Mouse (Mus musculus) erythroblast, embryonic 14.5 days (primary cell): ENCODE measurements around the gene Zfp467. TPM values are rescaled to one million over a fixed set of nuclear protein-coding genes. Genes with fewer than 3 reads are reported as not detected.

Source experiments
- H3K27me3 ChIP-seq: 2 replicates; pipeline ENCODE4 v1.6.1; 2012; ENCODE audit warnings: inconsistent platforms; ENCODE audit not compliant: control insufficient read depth
- H3K36me3 ChIP-seq: 2 replicates; pipeline ENCODE4 v1.6.1; 2012; ENCODE audit warnings: mild to moderate bottlenecking, inconsistent platforms; ENCODE audit not compliant: control insufficient read depth
- H3K4me1 ChIP-seq: 2 replicates; pipeline ENCODE4 v1.6.1; 2012; ENCODE audit warnings: inconsistent platforms; ENCODE audit not compliant: control insufficient read depth
- H3K4me3 ChIP-seq: replicated peaks from 2 replicates; pipeline ENCODE3; 2012; ENCODE audit warnings: moderate library complexity, mild to moderate bottlenecking, inconsistent platforms
- H3K9me3 ChIP-seq: 2 replicates; pipeline ENCODE4 v1.6.1; 2012; ENCODE audit warnings: low read length, inconsistent platforms, mixed read lengths; ENCODE audit not compliant: control insufficient read depth
- GATA1 ChIP-seq: IDR thresholded peaks from 2 replicates; pipeline ENCODE4 v1.6.1; 2012; ENCODE audit warnings: low read length, inconsistent platforms, mixed read lengths
- TAL1 ChIP-seq: IDR thresholded peaks from 3 replicates; pipeline ENCODE4 v1.6.1; 2012; ENCODE audit warnings: low read length, inconsistent platforms, mixed read lengths
- polyA plus RNA-seq: library from polyadenylated mRNA; stranded (reverse); fragments of >175 nt; gene quantifications from 2 replicates; pipeline ENCODE4 v1.2.3, GENCODE M21; 2012

Gene Zfp467
- polyA plus RNA-seq, 1 experiment = 0.07 TPM

DNA sequence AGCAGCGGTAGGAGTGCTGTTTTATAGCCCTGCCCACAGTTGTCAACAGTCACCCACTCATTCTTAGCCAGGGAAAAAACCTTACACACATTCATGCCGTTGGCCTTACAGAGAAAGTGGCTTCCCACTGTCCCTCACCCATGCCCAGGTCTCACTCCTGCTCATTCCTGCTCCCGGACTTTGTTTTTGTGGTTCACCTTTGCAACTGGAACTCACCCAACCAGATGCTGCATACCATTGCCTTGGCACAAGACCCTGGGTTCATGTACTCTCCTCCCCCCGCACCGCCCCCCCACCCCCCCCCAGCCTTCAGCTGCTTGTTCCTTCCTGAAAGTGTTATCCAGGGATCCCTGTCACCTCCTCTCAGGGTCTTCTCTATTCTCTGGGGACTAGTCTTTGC lies 10.5 kb downstream of the Zfp467 start:
- Histone ChIP-seq H3K4me3 (no peak overlapping the region), H3K4me1 (no peaks in the 10 kb centered on the region), H3K36me3 (peaks cover 6% of the 10 kb centered on the region; the same call in 1 of the 2 replicates), H3K9me3 (peaks cover 10% of the 10 kb centered on the region), H3K27me3 (peaks cover 12% of the 10 kb centered on the region; the same call in 1 of the 2 replicates)
- TF ChIP-seq GATA1 (no peak), TAL1 (no peak)

DNA sequence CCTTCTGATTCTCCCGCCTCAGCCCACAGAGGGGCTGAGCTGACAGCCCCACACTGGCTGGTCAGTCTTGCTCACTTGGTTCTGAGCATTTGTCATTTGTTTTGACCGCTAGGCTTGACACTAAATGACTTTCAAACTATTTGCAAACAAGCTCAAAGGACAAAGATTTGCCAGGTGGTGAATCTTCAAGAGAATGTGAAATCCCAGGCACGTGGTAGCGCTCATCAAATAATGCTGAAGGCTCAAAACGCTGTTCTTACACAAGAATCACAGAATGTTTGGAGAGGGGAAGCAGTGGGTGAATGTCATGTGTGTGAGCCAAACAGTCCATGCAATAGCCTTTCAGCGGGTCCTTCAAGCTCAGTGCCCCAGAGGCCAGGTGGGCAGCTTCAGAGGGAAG lies 11.0 kb downstream of the Zfp467 start:
- Histone ChIP-seq H3K9me3 (peaks cover 10% of the 10 kb centered on the region), H3K27me3 (peaks cover 12% of the 10 kb centered on the region; the same call in 1 of the 2 replicates), H3K4me3 (no peak overlapping the region), H3K36me3 (peaks cover 6% of the 10 kb centered on the region; the same call in 1 of the 2 replicates), H3K4me1 (no peaks in the 10 kb centered on the region)
- TF ChIP-seq GATA1 = no peak
- no peak for TF ChIP-seq TAL1

DNA sequence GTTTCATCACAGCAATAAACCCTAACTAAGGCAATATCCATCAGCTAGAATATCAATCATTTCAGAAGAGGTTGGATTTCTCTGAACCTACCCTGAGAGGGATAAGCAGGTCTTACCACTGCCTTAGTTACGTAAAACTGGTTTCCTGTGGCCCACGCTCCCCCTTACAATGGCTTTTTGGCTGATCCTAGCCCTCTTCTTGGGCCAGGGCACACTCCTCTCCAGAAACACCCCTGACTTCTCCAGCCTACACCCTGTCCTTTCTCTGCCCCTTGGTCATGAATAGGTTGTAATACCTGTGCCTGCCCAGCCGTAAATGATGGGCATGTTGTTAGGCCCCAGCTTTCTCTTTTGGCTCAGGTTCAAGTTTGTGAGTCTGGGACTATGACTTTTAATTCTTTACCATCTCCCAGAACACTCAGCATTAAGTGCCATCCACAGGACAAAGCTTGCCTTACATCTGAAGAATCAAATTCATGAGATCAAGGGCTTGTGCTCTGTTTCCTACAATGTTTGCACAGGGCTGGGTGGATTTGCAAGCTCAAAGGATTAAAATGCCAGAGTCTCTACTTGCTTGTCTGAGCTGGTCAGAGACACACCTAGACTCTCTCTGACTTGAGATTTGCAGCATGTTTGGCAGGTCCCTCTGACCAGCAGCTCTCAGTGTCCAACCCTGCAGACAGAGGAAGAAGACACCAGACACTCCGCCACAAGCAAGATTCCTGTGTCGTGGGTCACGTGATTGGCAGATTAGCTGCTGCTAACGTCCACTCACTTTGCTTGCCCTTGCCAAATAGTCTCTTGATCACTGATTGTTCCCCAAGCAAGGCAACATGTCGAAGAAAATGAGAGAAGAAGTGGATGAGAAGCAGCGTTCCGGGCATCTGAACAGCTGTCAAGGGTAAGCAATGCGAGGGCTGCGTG lies 12.5 kb downstream of the Zfp467 start:
- no peak overlapping the region for H3K4me3 ChIP-seq
- peaks cover under 1% of the 10 kb centered on the region; the same call in 1 of the 2 replicates for H3K9me3 ChIP-seq
- H3K4me1 ChIP-seq = no peaks in the 10 kb centered on the region
- TF ChIP-seq GATA1 = no peak
- no peak for TF ChIP-seq TAL1
- no peaks in the 10 kb centered on the region; the same call in 1 of the 2 replicates for H3K36me3 ChIP-seq
- peaks cover 3% of the 10 kb centered on the region; the same call in 1 of the 2 replicates for H3K27me3 ChIP-seq

DNA sequence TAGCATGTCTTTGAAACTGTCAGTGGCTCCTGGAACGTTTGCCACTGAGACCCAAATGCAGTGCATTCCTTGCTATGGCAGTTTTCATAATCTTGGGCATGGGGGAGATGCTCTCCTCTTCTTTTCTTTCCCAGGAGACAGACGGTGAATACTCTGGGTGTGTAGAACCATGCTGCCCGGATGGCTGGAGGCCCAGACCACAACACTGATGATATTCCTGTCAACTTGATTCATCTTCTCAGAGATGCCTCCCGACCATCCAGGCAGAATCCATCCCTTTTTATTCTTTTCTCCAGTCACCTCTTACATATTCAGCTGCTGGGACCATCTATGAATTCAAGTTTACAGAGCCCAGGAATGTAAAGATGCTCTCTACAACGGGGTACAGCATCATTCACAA lies 14.9 kb downstream of the Zfp467 start:
- Histone ChIP-seq H3K4me1 (no peaks in the 10 kb centered on the region), H3K27me3 (no peaks in the 10 kb centered on the region), H3K4me3 (no peak overlapping the region), H3K9me3 (no peaks in the 10 kb centered on the region), H3K36me3 (no peaks in the 10 kb centered on the region)
- no peak for TF ChIP-seq GATA1
- TF ChIP-seq TAL1 = no peak

DNA sequence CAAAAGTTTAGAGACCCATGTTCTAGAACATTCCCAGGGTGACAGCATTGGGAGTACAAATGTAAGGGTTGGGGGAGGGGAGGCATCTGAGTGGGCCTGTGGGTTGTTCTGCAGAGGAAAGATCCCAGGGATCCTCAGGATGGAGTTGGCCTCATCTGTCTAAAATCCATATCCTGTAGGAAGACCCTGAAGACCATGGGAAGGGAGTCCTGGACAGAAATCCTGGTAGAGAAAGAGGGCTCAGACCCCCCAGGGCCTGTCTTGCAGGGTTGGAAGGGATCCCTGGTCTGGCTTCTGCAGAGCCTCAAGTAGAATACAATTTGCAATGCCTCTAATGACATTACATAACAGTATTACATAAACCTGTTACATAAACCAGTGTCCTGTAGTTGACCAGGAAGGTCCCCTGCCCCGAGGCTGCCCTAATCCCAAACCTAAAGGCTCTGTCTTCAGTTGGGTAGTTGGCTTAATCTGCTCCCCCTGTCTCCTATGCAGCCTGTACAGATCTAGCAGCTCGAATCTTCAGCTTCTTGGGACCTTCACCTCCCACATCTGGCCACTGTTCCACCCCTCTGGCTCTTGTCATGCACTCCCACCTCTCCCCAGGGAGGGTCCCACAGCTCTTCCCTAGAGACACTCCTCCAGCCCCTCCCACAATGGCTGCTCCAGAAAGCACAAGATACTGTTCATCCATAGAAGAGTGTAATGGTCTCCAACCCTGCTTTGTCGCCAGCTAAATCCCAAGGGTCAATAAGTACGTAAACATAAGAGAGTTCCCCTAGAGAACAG lies 16.7 kb downstream of the Zfp467 start:
- Histone ChIP-seq H3K36me3 (no peaks in the 10 kb centered on the region), H3K4me1 (no peaks in the 10 kb centered on the region), H3K4me3 (no peak overlapping the region), H3K27me3 (no peaks in the 10 kb centered on the region), H3K9me3 (no peaks in the 10 kb centered on the region)
- no peak for TF ChIP-seq GATA1
- TF ChIP-seq TAL1 = no peak

DNA sequence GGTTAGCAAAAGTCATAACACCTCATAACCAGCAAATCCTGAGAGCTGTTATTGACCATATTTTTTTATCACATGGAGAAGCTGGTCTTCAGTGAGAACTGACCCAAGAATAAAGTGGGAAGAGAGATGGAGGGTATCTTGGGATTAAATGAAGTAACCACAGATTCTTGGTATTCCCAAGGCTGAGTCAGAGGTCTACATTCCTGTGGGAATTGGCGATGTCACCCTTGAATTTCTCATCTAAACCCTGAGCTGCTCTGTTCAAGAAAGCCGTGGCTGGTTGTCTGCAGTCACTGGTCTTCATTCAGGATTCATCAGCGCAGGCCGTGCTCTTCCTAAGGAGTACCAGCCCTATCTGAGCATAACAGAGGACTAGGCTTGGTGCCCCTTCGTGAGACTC lies 18.7 kb downstream of the Zfp467 start:
- Histone ChIP-seq H3K27me3 (no peaks in the 10 kb centered on the region), H3K4me1 (no peaks in the 10 kb centered on the region), H3K36me3 (no peaks in the 10 kb centered on the region), H3K9me3 (no peaks in the 10 kb centered on the region), H3K4me3 (no peak overlapping the region)
- TF ChIP-seq TAL1 = no peak
- TF ChIP-seq GATA1 = no peak

DNA sequence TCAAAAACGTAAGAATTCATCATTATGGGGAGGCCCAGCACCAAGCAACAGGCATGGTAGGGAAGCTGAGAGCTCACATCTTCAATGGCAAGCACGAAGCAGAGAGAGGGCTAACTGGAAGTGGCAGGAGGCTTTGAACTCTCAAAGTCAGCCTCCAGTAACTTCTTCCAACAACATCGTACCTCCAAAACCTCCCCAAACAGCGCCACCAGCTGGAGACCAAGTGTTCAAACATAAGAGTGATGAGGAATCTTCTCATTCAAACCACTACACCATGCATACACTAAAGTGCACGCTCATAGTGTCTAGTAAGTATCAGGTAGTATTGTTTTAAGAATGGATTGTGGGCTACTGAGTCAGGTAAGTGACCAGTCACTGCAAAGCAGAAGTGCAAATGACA lies 21.6 kb downstream of the Zfp467 start:
- Histone ChIP-seq H3K4me1 (no peaks in the 10 kb centered on the region), H3K4me3 (no peak overlapping the region), H3K27me3 (no peaks in the 10 kb centered on the region), H3K36me3 (no peaks in the 10 kb centered on the region), H3K9me3 (no peaks in the 10 kb centered on the region)
- TF ChIP-seq TAL1 (no peak), GATA1 (no peak)

DNA sequence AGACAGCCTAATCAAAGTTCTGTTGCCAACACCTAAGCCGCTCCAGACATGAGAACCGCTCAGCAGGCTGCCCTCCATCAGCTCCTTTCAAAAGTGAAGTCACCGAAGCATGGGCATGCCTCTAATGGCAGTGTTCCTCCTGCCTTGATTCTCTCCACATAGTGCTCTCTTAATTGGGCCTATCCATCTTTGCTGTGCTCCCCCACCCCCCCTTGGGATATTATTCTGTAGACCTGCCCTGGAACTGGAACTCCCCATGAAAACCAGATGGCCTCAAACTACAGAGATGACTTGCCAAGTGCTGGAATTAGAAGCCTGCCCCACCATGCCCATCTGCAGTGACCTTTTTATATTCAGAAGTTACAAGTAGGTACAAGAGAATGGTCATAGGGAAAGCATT lies 22.3 kb downstream of the Zfp467 start:
- TF ChIP-seq TAL1 = no peak
- no peak for TF ChIP-seq GATA1
- no peaks in the 10 kb centered on the region for H3K36me3 ChIP-seq
- no peaks in the 10 kb centered on the region for H3K4me1 ChIP-seq
- no peak overlapping the region for H3K4me3 ChIP-seq
- H3K27me3 ChIP-seq = no peaks in the 10 kb centered on the region
- H3K9me3 ChIP-seq = no peaks in the 10 kb centered on the region

DNA sequence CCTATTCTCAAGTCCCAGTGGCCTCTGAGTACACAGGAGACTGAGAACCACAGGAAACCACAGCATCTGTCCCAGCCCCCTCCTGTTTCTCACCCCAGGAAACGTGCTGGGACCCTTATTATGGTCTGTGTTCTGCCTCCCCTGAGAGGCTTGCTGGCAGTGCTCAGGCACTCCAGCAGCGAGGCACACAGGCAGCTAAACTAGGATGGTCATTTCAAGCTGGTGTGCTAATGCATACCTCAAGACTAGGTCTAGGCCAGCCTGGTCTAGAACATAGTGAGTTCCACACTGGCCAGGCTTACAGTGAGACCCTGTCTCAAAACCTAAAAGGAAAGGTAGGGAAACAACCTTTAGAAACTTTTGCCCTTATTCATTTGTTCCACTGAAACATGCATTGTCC lies 25.0 kb downstream of the Zfp467 start:
- Histone ChIP-seq H3K36me3 (peaks cover 5% of the 10 kb centered on the region), H3K4me1 (no peaks in the 10 kb centered on the region), H3K27me3 (no peaks in the 10 kb centered on the region), H3K9me3 (no peaks in the 10 kb centered on the region), H3K4me3 (no peak overlapping the region)
- TF ChIP-seq TAL1 (no peak), GATA1 (no peak)
